Mouse (Mus musculus): ENCODE measurements around the gene Golt1a. TPM values are rescaled to one million over a fixed set of nuclear protein-coding genes. Genes with fewer than 3 reads are reported as not detected.

The Golt1a gene
- polyA plus RNA-seq, 1 experiment from 2014 or later, result 0.26 TPM

DNA sequence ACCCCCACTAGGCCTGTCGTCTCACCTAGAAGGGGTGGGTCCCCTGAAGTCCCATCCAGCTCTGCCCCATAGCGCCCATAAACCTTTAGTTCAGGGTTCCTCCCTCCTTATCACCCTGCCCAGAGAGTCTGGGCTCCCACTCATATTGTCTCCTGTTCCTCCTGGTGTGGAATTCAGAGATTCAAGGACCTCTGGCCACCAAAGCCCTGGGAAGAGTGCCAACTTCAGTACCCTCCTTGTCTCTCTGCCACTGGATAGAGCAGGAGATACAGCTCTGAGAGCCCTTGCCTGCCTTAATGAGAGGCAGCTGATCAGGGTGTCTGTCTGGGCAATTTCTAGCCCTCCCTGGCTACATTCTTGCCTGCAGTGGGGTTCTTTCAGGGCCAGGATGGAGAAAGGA, 55.3 kb downstream of the Golt1a start:
- H3K4me2 ChIP-seq (replicated peaks; ENCODE audit: low read depth, low read length), result no peak overlapping the region
- TF ChIP-seq EP300 (IDR thresholded peaks at IDR 0.05), result no peak
- no peak for TF ChIP-seq CTCF (IDR thresholded peaks at IDR 0.05)
- peaks cover 16% of the 10 kb centered on the region for H3K4me1 ChIP-seq (ENCODE audit: insufficient read depth, low read depth, low read length)
- H3K36me3 ChIP-seq (ENCODE audit: insufficient read depth, low read length), result no peaks in the 10 kb centered on the region
- 54% methylated on average over 2 of the region's 2 CpGs for WGBS
- H3K4me3 ChIP-seq (ENCODE audit: low read depth, low read length), result no peak overlapping the region
- no peaks in the 10 kb centered on the region; the same call in 1 of the 2 replicates for H3K27me3 ChIP-seq (replicated peaks; ENCODE audit: insufficient read depth, low read length)
- no peak overlapping the region for H3K9ac ChIP-seq (replicated peaks; ENCODE audit: low read depth)
- DNase-seq (ENCODE audit: low spot score) (no peak), ATAC-seq (no peak)
- H3K9me3 ChIP-seq (ENCODE audit: low read length), result no peaks in the 10 kb centered on the region
- no peak overlapping the region for H3K27ac ChIP-seq (ENCODE audit: low read length)

DNA sequence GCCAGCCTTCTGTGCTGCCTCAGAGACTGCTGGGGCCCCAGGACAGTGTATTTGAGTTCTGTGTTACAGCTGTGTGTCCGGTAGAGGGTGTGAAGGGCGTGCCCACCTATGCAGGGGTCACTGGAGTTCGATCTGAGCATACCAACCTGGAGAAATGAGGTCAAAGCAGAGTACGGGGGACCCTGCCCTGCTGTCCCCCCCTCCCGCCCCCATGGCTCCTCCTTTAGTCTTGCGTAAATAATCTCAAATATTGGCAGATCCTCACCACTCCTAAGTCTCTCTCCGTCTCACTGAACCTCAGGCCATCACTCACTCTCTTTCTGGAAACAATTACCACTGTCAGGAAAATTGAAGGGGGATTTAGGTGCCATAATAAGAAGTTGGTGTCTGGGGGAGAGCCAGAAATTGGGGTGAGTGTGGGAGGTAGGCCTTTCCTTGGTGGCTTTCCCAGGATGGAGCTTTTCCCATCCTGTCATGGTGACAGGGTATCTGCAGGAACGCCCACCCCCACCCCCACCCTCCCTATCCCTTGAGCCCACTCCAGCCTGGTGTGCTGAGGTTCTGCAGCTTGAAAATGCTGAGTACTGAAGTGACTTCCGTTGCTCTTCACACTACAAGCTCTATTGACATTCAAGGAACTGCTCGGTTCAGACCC, 57.5 kb downstream of the Golt1a start:
- no peak overlapping the region for H3K9ac ChIP-seq (replicated peaks; ENCODE audit: low read depth)
- no peak overlapping the region for H3K4me2 ChIP-seq (replicated peaks; ENCODE audit: low read depth, low read length)
- ATAC-seq (no peak), DNase-seq (ENCODE audit: low spot score) (no peak)
- H3K4me3 ChIP-seq (ENCODE audit: low read depth, low read length), result no peak overlapping the region
- H3K27ac ChIP-seq (ENCODE audit: low read length), result no peak overlapping the region
- TF ChIP-seq EP300 (IDR thresholded peaks at IDR 0.05) (no peak), CTCF (IDR thresholded peaks at IDR 0.05) (no peak)
- no peaks in the 10 kb centered on the region for H3K36me3 ChIP-seq (ENCODE audit: insufficient read depth, low read length)
- H3K27me3 ChIP-seq (replicated peaks; ENCODE audit: insufficient read depth, low read length), result no peaks in the 10 kb centered on the region; the same call in 1 of the 2 replicates
- H3K9me3 ChIP-seq (ENCODE audit: low read length), result no peaks in the 10 kb centered on the region
- 37% methylated on average over 10 of the region's 10 CpGs for WGBS
- peaks cover 16% of the 10 kb centered on the region for H3K4me1 ChIP-seq (ENCODE audit: insufficient read depth, low read depth, low read length)

DNA sequence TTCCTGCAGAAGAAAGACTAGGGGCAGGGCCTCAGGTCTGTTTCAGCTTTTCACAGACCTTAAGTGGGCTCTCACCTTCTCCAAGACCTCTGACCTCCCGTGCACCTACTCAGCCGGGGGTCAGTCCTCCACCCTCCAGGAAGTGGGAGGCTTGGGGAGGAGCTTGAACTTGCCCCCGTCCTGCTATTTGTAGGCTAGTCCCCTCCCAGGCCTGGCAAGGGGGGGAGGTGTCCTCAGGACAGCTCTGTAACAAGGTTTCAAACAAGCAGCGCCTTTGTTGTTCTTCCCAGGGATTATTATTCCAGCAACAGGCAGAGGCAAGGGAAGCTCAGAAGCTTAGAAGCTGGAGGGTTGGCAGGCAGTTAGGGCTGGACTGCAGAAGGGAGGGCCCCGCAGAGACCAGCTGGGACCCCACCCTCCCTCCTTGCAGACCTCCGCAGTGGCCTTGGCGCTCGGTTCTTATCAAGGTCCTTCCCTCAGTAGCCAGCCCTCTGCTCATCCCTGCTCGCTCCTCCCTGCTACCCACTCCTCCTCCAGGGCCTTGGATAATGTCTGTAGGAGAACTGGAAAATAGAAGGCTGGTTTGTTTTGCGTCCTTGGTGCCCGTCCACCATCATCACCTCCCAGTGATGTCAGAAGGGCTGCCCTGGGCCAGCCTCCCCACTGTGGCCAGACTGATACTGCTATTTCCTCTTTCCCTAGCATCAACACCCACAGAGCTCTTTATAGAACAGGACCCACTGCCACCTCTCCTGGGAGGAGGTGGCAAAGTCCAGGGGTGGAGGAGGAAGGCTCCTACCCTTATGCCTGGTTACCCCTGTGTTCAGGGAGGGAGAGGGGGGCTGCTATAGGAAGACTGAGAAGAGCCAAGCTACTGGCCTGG, 58.2 kb downstream of the Golt1a start:
- Histone ChIP-seq H3K36me3 (ENCODE audit: insufficient read depth, low read length) (no peaks in the 10 kb centered on the region), H3K4me2 (replicated peaks; ENCODE audit: low read depth, low read length) (no peak overlapping the region), H3K27ac (ENCODE audit: low read length) (no peak overlapping the region), H3K9me3 (ENCODE audit: low read length) (no peaks in the 10 kb centered on the region), H3K9ac (replicated peaks; ENCODE audit: low read depth) (no peak overlapping the region), H3K27me3 (replicated peaks; ENCODE audit: insufficient read depth, low read length) (no peaks in the 10 kb centered on the region; the same call in 1 of the 2 replicates), H3K4me3 (ENCODE audit: low read depth, low read length) (no peak overlapping the region), H3K4me1 (ENCODE audit: insufficient read depth, low read depth, low read length) (peaks cover 16% of the 10 kb centered on the region)
- no peak for ATAC-seq
- DNase-seq (ENCODE audit: low spot score), result no peak
- TF ChIP-seq CTCF (IDR thresholded peaks at IDR 0.05) (no peak), EP300 (IDR thresholded peaks at IDR 0.05) (no peak)
- 16% methylated on average over 8 of the region's 11 CpGs for WGBS

DNA sequence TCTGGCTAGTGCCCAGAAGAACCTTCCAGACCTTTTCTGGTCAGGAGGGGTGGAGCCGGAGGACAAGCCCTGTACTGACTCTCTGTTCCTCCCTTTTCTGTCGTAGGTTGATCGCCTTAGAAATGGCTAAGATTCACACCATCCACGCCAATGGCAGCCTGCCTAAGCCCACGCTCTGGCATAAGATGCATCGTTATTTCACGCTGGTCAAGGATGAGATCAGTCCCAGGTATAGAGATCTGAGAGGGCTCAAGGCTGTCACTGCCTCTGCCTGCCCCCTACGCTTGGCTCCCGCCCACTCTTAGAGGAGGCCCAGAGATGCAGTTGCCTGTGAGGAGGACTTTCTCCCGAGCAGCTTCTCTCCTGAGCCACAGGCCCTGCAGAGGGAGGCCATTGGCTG, 59.0 kb downstream of the Golt1a start:
- DNase-seq (ENCODE audit: low spot score) (no peak), ATAC-seq (no peak)
- Histone ChIP-seq H3K36me3 (ENCODE audit: insufficient read depth, low read length) (no peaks in the 10 kb centered on the region), H3K9me3 (ENCODE audit: low read length) (no peaks in the 10 kb centered on the region), H3K4me1 (ENCODE audit: insufficient read depth, low read depth, low read length) (peaks cover 15% of the 10 kb centered on the region), H3K27ac (ENCODE audit: low read length) (no peak overlapping the region), H3K9ac (replicated peaks; ENCODE audit: low read depth) (no peak overlapping the region), H3K27me3 (replicated peaks; ENCODE audit: insufficient read depth, low read length) (no peaks in the 10 kb centered on the region; the same call in 1 of the 2 replicates), H3K4me2 (replicated peaks; ENCODE audit: low read depth, low read length) (no peak overlapping the region), H3K4me3 (ENCODE audit: low read depth, low read length) (no peak overlapping the region)
- no peak for TF ChIP-seq CTCF (IDR thresholded peaks at IDR 0.05)
- WGBS, result 76% methylated on average over 10 of the region's 10 CpGs

DNA sequence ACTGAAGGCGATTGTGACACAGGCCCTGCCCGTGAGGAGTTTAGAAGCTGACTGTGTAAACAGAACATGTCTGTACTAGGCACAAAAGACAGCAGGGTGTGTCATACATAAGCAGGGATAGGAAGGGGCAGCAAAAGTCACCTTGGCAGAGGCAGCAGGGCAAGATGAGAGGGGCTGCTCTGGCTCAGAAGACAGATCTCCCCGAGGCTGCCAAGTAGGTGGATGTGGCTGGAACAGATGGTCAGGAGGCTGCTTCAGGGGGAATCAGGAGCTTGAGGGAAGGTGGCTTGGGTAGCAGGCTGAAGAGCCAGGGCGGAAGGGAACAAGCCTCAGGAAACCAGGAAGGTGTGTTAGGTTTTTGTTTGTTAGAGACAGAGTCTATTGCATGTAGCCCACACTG, 60.8 kb downstream of the Golt1a start:
- 0 out of 2 replicates have a peak, but pooled peaks cover 4% of the 10 kb centered on the region for H3K4me1 ChIP-seq (ENCODE audit: insufficient read depth, low read depth, low read length)
- ATAC-seq (no peak), DNase-seq (ENCODE audit: low spot score) (no peak)
- no peaks in the 10 kb centered on the region for H3K27me3 ChIP-seq (replicated peaks; ENCODE audit: insufficient read depth, low read length)
- no peak for TF ChIP-seq CTCF (IDR thresholded peaks at IDR 0.05)
- TF ChIP-seq EP300 (IDR thresholded peaks at IDR 0.05), result no peak
- H3K4me2 ChIP-seq (replicated peaks; ENCODE audit: low read depth, low read length), result no peak overlapping the region
- no peaks in the 10 kb centered on the region for H3K36me3 ChIP-seq (ENCODE audit: insufficient read depth, low read length)
- H3K4me3 ChIP-seq (ENCODE audit: low read depth, low read length), result no peak overlapping the region
- no peaks in the 10 kb centered on the region for H3K9me3 ChIP-seq (ENCODE audit: low read length)
- WGBS, result 62% methylated on average over 4 of the region's 4 CpGs
- no peak overlapping the region for H3K9ac ChIP-seq (replicated peaks; ENCODE audit: low read depth)
- no peak overlapping the region for H3K27ac ChIP-seq (ENCODE audit: low read length)

DNA sequence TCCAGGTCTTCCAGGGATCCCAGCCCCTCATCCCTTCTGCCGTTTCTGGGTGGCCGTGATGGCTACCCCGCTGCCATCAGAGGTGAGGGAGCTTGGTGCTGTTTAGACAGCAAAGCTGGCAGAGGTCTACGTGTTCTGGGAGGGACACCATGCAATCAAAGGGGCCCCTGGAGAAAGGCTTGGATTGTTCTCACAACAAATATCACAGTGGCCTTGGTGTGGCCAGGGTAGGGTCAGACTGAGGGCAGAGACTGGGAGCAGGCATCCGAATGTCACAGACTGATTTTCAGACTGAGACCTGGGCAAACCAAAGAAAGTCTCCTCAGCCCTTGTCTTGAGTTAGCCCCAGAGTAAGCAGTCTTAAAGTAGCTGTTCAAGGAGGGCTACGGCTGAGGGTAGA, 61.8 kb downstream of the Golt1a start:
- no peak overlapping the region for H3K4me2 ChIP-seq (replicated peaks; ENCODE audit: low read depth, low read length)
- H3K9ac ChIP-seq (replicated peaks; ENCODE audit: low read depth), result no peak overlapping the region
- H3K9me3 ChIP-seq (ENCODE audit: low read length), result no peaks in the 10 kb centered on the region
- 0 out of 2 replicates have a peak, but pooled peaks cover 4% of the 10 kb centered on the region for H3K4me1 ChIP-seq (ENCODE audit: insufficient read depth, low read depth, low read length)
- no peaks in the 10 kb centered on the region for H3K27me3 ChIP-seq (replicated peaks; ENCODE audit: insufficient read depth, low read length)
- ATAC-seq (no peak), DNase-seq (ENCODE audit: low spot score) (no peak)
- TF ChIP-seq EP300 (IDR thresholded peaks at IDR 0.05) (no peak), CTCF (IDR thresholded peaks at IDR 0.05) (no peak)
- no peak overlapping the region for H3K27ac ChIP-seq (ENCODE audit: low read length)
- 71% methylated on average over 6 of the region's 6 CpGs for WGBS
- H3K4me3 ChIP-seq (ENCODE audit: low read depth, low read length), result no peak overlapping the region
- H3K36me3 ChIP-seq (ENCODE audit: insufficient read depth, low read length), result no peaks in the 10 kb centered on the region
